Mouse (Mus musculus) midbrain, embryonic 12.5 days (tissue): ENCODE measurements around the gene Sycp2l. TPM values are rescaled to one million over a fixed set of nuclear protein-coding genes. Genes with fewer than 3 reads are reported as not detected.

Experiments used
- ATAC-seq: fragments of 200-750 bp; cut with Nextera tagmentation; 2 replicates; pipeline ENCODE4 v1.8.0; 2017; ENCODE audit warnings: low read depth, moderate TSS enrichment, moderate library complexity; ENCODE audit not compliant: low FRiP score
- H3K27ac ChIP-seq: fragments of 300-500 bp; sonication (generic); replicated peaks from 2 replicates; pipeline ENCODE4 v1.5.1; 2016; ENCODE audit warnings: mild to moderate bottlenecking
- H3K27me3 ChIP-seq: fragments of 300-500 bp; sonication (generic); 2 replicates; pipeline ENCODE4 v1.6.1; 2016; ENCODE audit warnings: mild to moderate bottlenecking
- H3K36me3 ChIP-seq: fragments of 300-500 bp; sonication (generic); 2 replicates; pipeline ENCODE4 v1.6.1; 2016
- H3K4me1 ChIP-seq: fragments of 300-500 bp; sonication (generic); 2 replicates; pipeline ENCODE4 v1.6.1; 2016
- H3K4me2 ChIP-seq: fragments of 300-500 bp; sonication (generic); replicated peaks from 2 replicates; pipeline ENCODE4 v1.6.1; 2016; ENCODE audit warnings: mild to moderate bottlenecking, moderate library complexity
- H3K4me3 ChIP-seq: fragments of 300-500 bp; sonication (generic); 2 replicates; pipeline ENCODE4 v1.5.1; 2016; ENCODE audit warnings: mild to moderate bottlenecking
- H3K9ac ChIP-seq: fragments of 300-500 bp; sonication (generic); replicated peaks from 2 replicates; pipeline ENCODE4 v1.6.1; 2016; ENCODE audit warnings: mild to moderate bottlenecking, moderate library complexity
- H3K9me3 ChIP-seq: fragments of 300-500 bp; sonication (generic); 2 replicates; pipeline ENCODE4 v1.6.1; 2016; ENCODE audit warnings: mild to moderate bottlenecking
- WGBS: fragments of 180-500 bp; shearing (Covaris S2); methylation state at CpG from one replicate; pipeline ENCODE4 v1.1.7; 2016; 5-methylcytosine and 5-hydroxymethylcytosine counted together
- polyA plus RNA-seq: library from polyadenylated mRNA; unstranded; fragments of >200 nt; fragmentation: Nextera tagmentation; extraction: Ambion mirVana; gene quantifications from 2 replicates; pipeline ENCODE4 v1.2.1, GENCODE M21; 2016

Sycp2l gene
- polyA plus RNA-seq, 1 experiment from 2014 or later: not detected

DNA sequence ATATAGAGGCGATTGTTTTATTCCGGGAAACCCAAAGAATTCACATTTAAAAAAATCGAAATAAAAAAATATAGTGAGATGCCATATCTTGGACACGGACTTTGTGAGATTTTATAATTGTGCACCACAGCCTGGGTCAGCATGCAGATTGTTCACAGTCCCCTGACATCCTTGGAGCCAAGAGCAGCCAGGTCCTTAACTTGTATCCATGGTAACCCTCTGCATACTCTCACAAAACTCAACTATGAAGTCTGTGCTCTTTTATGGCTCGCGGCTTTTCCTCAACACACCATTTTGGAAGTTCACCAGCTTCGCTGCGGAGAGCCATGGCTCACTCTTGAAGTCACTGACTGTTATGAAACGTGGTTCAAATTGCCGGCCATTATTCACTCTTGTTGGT is 19.9 kb upstream of the Sycp2l start:
- Histone ChIP-seq H3K4me1 (no peaks in the 10 kb centered on the region), H3K27ac (no peak overlapping the region), H3K9me3 (no peaks in the 10 kb centered on the region), H3K9ac (no peak overlapping the region), H3K4me3 (no peak overlapping the region), H3K36me3 (no peaks in the 10 kb centered on the region), H3K27me3 (no peaks in the 10 kb centered on the region), H3K4me2 (no peak overlapping the region)
- 77% methylated on average over 10 of the region's 10 CpGs for WGBS
- no peak for ATAC-seq

GRCm38 (mm10) chr13:41097324-41098058 is 16.6 kb upstream of the Sycp2l start:
- WGBS: 86% methylated on average over 16 of the region's 16 CpGs
- Histone ChIP-seq H3K4me2 (no peak overlapping the region), H3K36me3 (no peaks in the 10 kb centered on the region), H3K27me3 (no peaks in the 10 kb centered on the region), H3K9ac (no peak overlapping the region), H3K27ac (no peak overlapping the region), H3K4me1 (no peaks in the 10 kb centered on the region), H3K4me3 (no peak overlapping the region), H3K9me3 (no peaks in the 10 kb centered on the region)
- ATAC-seq: no peak

GRCm38 (mm10) chr13:41098325-41098724 is 15.8 kb upstream of the Sycp2l start:
- Histone ChIP-seq H3K4me1 (no peaks in the 10 kb centered on the region), H3K4me2 (no peak overlapping the region), H3K27ac (no peak overlapping the region), H3K4me3 (no peak overlapping the region), H3K27me3 (no peaks in the 10 kb centered on the region), H3K9ac (no peak overlapping the region), H3K36me3 (no peaks in the 10 kb centered on the region), H3K9me3 (no peaks in the 10 kb centered on the region)
- no peak for ATAC-seq
- WGBS: 89% methylated on average over 15 of the region's 15 CpGs

GRCm38 (mm10) chr13:41100031-41100430 is 14.1 kb upstream of the Sycp2l start:
- no peaks in the 10 kb centered on the region for H3K9me3 ChIP-seq
- H3K27ac ChIP-seq: no peak overlapping the region
- H3K4me1 ChIP-seq: no peaks in the 10 kb centered on the region
- H3K27me3 ChIP-seq: no peaks in the 10 kb centered on the region
- 90% methylated on average over 2 of the region's 2 CpGs for WGBS
- H3K36me3 ChIP-seq: no peaks in the 10 kb centered on the region
- no peak overlapping the region for H3K4me3 ChIP-seq
- no peak overlapping the region for H3K4me2 ChIP-seq
- no peak overlapping the region for H3K9ac ChIP-seq
- ATAC-seq: no peak

- no peak overlapping the region for H3K27ac ChIP-seq
- no peaks in the 10 kb centered on the region for H3K36me3 ChIP-seq
- no peaks in the 10 kb centered on the region for H3K9me3 ChIP-seq
- no peak overlapping the region for H3K4me3 ChIP-seq
- WGBS: 65% methylated on average over 12 of the region's 12 CpGs
- H3K9ac ChIP-seq: no peak overlapping the region
- H3K4me1 ChIP-seq: no peaks in the 10 kb centered on the region
- no peak for ATAC-seq
- no peak overlapping the region for H3K4me2 ChIP-seq
- no peaks in the 10 kb centered on the region for H3K27me3 ChIP-seq
Measured at GRCm38 (mm10) chr13:41103841-41104525, 10.1 kb upstream of the Sycp2l start.

DNA sequence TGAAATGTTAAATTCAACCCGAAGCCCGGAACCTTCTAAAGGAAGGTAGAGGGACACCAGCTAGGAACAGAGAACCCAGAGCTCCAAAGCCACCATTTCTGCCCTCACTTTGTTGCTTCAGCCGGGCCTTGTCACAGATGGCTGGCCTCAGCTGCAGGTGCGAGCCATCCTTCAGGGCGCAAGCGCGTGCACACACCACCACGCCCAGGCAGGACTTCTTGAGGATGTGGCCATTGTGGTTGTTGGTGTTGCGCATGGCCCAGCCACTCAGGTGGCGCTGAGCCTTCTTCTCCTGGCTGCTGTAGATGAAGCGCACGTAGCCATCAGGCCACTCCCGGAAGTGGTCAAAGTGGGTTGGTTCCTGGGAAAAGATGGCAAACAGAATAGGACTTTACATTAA is 8.6 kb upstream of the Sycp2l start:
- no peak for ATAC-seq
- no peak overlapping the region for H3K4me3 ChIP-seq
- H3K4me2 ChIP-seq: no peak overlapping the region
- no peaks in the 10 kb centered on the region for H3K9me3 ChIP-seq
- H3K4me1 ChIP-seq: no peaks in the 10 kb centered on the region
- H3K36me3 ChIP-seq: no peaks in the 10 kb centered on the region
- no peak overlapping the region for H3K9ac ChIP-seq
- no peak overlapping the region for H3K27ac ChIP-seq
- WGBS: 93% methylated on average over 13 of the region's 13 CpGs
- peaks cover 11% of the 10 kb centered on the region for H3K27me3 ChIP-seq

DNA sequence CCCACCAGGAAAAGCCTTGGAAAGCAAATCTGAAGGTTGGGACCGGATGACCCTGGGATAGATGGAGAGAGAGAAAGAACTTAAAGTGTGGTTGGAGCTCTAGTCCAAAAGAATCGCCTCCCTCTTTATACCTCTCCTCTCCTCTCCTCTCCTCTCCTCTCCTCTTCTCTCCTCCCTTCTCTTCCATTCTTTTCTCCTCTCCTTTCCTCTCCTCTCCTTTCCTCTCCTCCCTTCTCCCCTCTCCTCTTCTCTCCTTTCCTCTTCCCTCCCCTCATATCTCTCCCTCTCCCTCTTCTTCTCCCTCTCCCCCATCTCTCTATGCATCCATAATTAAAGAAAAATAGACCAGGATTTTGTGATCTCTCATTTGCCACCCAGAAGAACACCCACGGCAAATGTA is 3.2 kb upstream of the Sycp2l start, which contains the start of gene Gcm2:
Gcm2 (minus strand) TSS at position 101 of the 400 bp plus-strand sequence.
- Histone ChIP-seq H3K9ac (no peak within 1 kb of the TSS), H3K36me3 (no peaks in the 10 kb centered on the region), H3K4me2 (no peak within 1 kb of the TSS), H3K27me3 (peaks cover 22% of the 10 kb centered on the region), H3K27ac (no peak within 1 kb of the TSS), H3K4me1 (no peaks in the 10 kb centered on the region), H3K9me3 (no peaks in the 10 kb centered on the region), H3K4me3 (no peak within 1 kb of the TSS)
- no peak for ATAC-seq
- WGBS: 88% methylated on average over 2 of the region's 3 CpGs

- ATAC-seq: no peak
- no peak overlapping the region for H3K27ac ChIP-seq
- H3K9me3 ChIP-seq: no peaks in the 10 kb centered on the region
- H3K27me3 ChIP-seq: peaks cover 3% of the 10 kb centered on the region; the same call in 1 of the 2 replicates
- WGBS: 47% methylated on average over 9 of the region's 9 CpGs
- H3K4me1 ChIP-seq: no peaks in the 10 kb centered on the region
- H3K36me3 ChIP-seq: no peaks in the 10 kb centered on the region
- H3K4me2 ChIP-seq: no peak overlapping the region
- no peak overlapping the region for H3K9ac ChIP-seq
- H3K4me3 ChIP-seq: no peak overlapping the region
Measured at GRCm38 (mm10) chr13:41119152-41119945, 5.2 kb downstream of the Sycp2l start.

DNA sequence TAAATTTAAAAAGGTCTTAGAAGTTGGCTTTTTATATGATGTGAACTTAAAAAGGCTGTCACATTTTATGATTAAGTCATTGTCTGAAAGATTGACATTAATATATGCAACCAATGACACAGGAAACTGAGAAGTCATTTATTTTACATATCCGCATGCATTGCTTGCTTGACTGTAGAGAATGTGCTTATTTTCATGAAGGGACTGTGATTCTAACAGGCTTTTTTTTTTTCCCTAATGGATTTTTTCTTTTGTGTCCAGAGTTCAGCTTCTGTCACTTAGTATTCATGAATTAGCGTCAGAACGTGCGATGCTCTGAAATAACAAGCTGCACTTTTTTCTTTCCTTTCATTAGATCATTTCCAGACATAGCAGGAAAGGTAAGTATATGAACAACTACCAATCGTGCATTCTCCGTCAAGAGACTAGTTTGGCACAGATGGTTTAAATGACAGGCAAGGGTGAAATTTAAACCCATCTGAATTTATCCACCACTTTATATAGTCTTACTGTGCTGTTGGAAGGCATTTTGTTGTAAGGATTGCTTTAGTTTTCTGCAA is 9.6 kb downstream of the Sycp2l start:
- Histone ChIP-seq H3K4me2 (no peak overlapping the region), H3K36me3 (no peaks in the 10 kb centered on the region), H3K27ac (no peak overlapping the region), H3K4me3 (no peak overlapping the region), H3K4me1 (no peaks in the 10 kb centered on the region), H3K9me3 (no peaks in the 10 kb centered on the region), H3K9ac (no peak overlapping the region), H3K27me3 (no peaks in the 10 kb centered on the region)
- ATAC-seq: no peak
- WGBS: 78% methylated on average over 6 of the region's 6 CpGs

- H3K27ac ChIP-seq: no peak overlapping the region
- WGBS: 83% methylated on average over 8 of the region's 8 CpGs
- no peaks in the 10 kb centered on the region for H3K4me1 ChIP-seq
- H3K36me3 ChIP-seq: no peaks in the 10 kb centered on the region
- ATAC-seq: no peak
- H3K4me3 ChIP-seq: no peak overlapping the region
- no peak overlapping the region for H3K4me2 ChIP-seq
- no peak overlapping the region for H3K9ac ChIP-seq
- no peaks in the 10 kb centered on the region for H3K27me3 ChIP-seq
- H3K9me3 ChIP-seq: no peaks in the 10 kb centered on the region
Measured at GRCm38 (mm10) chr13:41128326-41128725, 14.2 kb downstream of the Sycp2l start.

- no peaks in the 10 kb centered on the region for H3K9me3 ChIP-seq
- no peak overlapping the region for H3K4me3 ChIP-seq
- H3K4me2 ChIP-seq: no peak overlapping the region
- H3K36me3 ChIP-seq: no peaks in the 10 kb centered on the region
- H3K27me3 ChIP-seq: no peaks in the 10 kb centered on the region
- no peak overlapping the region for H3K9ac ChIP-seq
- H3K27ac ChIP-seq: no peak overlapping the region
- 92% methylated on average over 8 of the region's 8 CpGs for WGBS
- H3K4me1 ChIP-seq: no peaks in the 10 kb centered on the region
- no peak for ATAC-seq
Measured at GRCm38 (mm10) chr13:41129061-41129460, 15.0 kb downstream of the Sycp2l start.

- no peaks in the 10 kb centered on the region for H3K27me3 ChIP-seq
- WGBS: 8% methylated on average over 6 of the region's 6 CpGs
- no peak for ATAC-seq
- H3K9ac ChIP-seq: no peak overlapping the region
- H3K9me3 ChIP-seq: no peaks in the 10 kb centered on the region
- no peak overlapping the region for H3K27ac ChIP-seq
- no peak overlapping the region for H3K4me2 ChIP-seq
- no peaks in the 10 kb centered on the region for H3K36me3 ChIP-seq
- H3K4me3 ChIP-seq: no peak overlapping the region
- no peaks in the 10 kb centered on the region for H3K4me1 ChIP-seq
Measured at GRCm38 (mm10) chr13:41134901-41135300, 20.8 kb downstream of the Sycp2l start.
